Mouse (Mus musculus) c-Kit-negative CD71-positive TER-119-positive erythroid progenitor cells, embryonic 14.5 days (primary cell): Measurements from ENCODE around the gene Prkag1.
"Not testable (repeated sequence)": the region's sequence is repeated elsewhere in the genome, so short reads cannot be mapped to it uniquely, and the experiment has no call there.

Experiments used
- DNase-seq: peaks from one replicate; pipeline ENCODE4 v3.0.0-alpha.2; 2013; ENCODE audit warnings: low read depth, low spot score

The Prkag1 gene

DNA sequence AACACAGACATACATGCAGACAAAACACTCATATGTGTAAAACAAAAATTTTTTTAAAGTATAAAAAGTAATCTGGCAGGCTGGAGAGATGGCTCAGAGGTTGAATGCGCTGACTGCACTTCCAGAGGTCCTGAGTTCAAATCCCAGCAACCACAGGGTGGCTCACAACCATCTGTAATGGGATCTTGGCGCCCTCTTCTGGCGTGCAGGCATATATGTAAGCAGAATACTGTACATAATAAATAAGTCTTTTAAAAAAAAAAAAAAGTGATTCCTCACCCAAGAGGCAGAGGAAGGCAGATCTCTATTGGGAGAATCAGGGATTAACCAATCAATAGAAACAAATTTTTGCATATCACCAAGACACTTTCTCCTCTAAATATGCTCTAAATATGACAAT is 7.9 kb downstream of the Prkag1 start:
- no peak for DNase-seq

DNA sequence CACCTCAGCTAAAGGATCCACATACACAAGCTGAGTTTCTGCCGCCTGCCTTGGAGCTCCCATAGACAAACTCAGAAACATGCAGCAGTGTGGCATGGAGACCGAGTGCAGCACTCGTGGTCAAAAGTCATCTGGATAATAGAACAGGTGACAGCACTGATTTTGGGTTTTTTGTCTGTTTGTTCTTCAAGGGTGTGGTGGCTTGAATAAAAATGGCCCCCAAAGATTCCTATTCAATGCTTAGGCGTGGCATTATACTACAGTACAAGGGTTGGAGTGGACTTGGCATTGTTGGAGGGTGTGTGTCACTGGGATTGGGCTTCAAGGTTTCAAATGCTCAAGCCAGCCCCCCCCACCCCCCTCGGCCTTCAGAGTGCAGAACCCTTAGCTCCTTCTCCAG is 9.2 kb downstream of the Prkag1 start:
- no peak for DNase-seq

DNA sequence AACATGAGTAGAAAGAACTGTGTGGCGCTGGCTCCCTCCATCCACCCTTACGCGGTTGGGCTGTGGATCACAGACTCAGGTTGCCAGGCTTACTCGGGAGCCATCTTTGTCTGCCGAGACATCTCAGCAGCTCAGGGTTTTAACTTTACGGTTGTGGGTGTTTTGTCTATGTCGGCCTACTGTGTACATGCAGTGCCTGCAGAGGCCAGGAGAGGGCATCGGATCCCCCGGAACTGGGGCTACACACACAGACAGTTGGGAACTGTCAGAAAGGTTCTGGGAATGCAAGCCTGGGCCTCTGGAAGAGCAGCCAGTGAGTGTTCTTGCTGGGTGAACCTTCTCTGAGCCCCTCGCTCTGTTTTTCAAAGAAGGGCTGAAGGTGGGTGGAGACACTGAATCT is 9.9 kb downstream of the Prkag1 start:
- DNase-seq: no peak

DNA sequence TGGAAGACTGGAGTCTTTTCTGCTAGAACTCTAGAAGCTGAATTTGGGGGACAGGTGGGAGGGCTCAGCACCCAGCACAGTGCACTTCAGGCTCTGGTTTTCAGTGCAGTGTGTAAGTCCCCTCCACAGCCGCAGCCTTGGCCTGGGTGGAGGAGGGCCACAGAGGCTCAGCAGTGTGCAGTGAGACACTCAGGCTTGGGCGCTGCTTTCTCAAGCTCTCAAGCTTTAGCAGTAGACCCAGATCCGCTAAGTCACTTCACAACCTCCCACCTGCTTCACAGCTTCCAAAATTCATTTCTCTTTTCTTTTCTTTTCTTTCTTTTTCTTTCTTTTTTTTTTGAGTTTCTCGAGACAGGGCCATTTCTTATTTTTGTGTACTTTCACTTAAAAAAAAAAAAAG is 10.4 kb downstream of the Prkag1 start:
- no peak for DNase-seq

DNA sequence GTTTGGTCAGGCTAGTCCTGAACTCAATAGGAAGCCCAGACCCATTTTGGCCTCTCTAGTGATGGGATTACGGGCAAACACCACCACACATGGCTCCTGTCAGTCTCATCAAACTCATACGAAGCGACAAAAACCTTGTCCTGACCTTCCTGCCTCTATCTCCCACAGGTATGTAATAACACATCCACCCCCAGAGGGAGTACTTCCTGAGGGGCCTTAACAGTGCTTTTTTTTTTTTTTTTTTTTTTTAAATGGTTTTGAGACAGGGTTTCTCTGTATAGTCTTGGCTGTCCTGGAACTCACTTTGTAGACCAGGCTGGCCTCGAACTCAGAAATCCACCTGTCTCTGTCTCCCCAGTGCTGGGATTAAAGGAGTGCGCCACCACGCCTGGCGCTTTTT is 13.2 kb downstream of the Prkag1 start:
- no peak for DNase-seq

DNA sequence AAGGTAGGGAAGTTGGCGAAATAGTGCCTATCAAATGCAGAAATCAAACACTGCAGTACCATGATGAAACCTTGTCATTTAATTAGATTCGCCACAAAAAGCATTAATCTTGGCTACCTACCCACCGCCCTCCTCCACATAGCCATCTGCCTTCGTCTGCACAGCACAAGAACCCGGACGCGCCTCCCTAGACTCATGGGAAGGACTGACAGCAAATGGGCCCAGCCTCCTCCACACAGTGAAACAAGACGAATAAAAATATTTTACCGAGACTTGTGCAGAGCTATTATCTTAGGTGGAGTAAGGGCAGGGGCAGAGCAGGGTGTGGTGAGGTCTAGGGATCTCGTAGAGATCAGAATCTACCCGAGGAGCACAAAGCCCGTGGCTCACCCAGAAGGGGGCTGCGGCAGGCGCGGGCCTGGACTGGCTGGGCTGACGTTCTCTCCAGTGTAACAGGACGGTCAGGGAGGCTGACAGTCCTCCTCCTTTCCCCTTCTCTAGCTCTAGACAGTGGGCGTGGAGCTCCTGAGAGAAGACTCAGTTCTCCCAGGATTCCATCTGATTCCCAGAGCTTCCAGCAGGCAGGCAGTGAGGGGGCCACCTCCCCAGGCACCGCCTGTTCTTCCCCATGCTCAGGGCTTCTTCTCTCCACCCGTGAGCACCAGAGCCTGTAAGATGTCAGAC is 18.4 kb downstream of the Prkag1 start:
- DNase-seq: no peak

DNA sequence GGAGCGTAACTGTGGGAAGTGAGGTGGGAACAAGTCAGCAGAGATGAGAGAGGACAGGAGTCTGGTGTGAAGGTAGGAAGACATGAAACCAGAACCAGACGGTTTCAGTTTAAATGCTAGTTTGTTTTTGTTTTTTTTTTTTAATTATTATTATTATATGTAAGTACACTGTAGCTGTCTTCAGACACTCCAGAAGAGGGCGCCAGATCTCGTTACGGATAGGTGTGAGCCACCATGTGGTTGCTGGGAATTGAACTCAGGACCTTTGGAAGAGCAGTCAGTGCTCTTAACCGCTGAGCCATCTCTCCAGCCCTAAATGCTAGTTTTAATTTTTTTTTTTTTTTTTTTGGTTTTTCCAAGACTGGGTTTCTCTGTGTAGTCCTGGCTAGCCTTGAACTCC is 21.1 kb downstream of the Prkag1 start:
- DNase-seq: not testable (repeated sequence)

DNA sequence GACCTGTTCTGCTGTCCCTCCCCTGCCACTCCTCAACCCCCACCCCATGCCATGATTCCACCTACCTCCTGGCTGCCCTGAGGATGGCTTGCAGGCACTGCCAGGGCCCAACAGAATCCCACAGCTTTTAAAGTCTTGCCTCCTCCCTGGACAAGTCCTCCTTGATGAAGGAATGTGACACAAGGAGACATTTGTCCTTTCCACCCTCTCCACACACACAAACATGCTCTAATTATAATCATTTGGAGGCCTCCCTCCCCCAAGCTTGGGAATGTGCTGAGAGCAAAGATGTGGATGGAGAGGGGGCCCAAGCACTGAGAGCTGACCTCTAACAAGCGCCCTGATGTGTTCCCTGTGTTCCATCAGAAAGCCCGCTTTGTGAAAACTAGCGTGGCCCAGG is 21.9 kb downstream of the Prkag1 start, which contains the start of gene Ddn:
Gene Ddn (minus strand): TSS at position 101 of the 400 bp plus-strand sequence.
- no peak for DNase-seq

DNA sequence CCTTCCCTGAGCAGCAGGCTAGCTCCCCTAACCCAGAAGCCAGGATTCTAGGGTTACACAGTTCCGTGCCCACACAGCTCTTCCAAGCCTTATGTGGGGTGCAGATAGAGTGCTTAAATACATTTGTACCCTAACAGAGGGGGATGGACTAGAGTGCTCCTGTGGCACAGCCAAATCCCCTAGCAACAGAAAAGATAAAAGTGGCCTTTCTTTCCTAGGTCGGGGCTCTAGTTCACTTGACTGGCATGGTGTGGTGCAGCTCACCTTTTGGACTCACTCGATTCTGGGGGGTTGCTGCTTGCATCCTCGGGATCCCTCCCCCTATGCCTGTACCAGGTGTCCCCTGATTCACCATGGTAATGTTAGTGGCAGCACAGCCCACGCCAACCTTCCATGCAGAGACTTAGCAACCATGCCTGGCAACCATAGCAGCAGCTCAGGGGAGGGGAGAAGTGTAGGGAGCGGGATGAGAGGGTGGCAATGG is 22.6 kb downstream of the Prkag1 start:
- no peak for DNase-seq

DNA sequence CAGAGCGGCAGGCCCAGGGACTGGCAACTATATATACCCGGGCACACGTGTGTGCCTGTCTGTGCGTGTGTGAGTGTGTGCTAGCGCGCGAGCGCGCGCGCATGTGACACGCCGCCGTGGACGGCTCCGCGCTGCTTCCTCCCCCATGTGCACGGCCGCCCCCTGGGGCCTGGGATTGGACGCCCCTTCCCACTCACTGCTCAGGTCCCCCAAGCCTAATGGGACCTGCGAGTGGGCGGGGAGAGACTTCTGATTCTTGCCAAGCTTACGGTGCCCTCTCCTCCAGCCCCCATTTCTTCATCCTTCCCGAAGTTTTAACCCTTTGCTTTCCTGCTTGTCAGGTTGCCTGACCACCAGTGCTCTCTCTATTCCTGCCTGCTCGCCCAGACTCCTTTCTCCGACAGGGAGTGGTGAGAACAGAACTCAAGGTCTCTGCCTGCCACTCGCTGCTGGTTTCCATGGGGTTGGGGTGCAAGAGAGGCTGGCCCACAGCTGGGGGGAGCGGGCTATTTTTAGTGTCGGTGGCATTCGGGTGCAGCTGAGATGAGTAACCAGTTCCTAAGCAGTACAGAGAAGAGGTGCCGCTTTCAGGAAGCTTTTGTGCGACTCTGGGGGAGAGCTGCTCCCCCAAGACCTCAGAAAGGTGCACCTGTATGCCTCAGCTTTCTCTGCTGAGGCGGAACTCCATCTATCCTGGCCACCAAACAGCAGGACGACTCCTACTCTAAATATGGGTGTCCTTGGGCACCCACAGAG is 23.2 kb downstream of the Prkag1 start:
- no peak for DNase-seq

DNA sequence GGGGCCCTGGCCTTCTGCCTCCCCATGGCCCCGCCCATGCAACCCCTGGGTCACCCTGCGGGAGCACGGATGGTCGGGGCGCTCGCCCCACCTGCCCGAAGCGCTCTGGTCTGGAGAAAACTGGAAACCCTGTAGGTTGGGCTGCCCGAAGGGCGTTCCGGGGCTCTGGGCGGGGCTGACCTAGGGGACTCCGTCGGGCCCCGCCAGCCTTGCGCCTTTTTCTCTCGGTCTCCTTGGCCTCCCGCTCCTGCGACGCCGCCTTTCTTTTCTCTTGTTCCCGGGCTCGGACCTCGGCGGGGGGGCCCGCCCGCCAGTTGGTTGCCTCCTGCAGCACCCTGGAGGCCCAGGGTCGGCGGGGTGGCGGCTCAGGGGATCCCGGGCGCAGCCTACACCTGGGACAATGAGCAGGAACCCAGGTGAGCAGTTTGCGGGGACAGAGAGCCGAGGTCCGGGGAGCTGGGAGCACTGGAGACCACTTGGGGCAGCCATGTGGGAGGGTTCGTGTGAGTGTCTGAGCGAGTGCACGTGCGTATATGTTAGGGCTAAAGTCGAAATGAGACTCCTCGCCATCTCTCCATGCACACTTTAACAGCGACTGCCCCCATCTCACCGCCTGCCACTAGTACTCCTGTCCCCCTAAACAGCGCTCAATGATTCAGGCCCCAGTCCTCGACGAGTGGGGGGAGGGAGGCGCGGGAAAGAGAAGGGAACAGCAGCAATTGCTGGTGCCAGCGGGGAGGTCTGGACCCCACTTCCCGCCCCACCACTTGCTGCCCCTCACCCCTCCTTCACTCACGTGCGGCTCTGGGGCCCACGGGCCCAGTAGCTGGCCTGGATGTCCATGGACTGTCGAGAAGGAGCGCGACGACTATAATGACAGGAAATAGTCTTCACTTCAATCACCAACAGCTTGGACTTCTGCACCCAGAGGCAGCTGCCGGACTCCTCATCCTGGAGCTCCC is 24.2 kb downstream of the Prkag1 start:
- no peak for DNase-seq

DNA sequence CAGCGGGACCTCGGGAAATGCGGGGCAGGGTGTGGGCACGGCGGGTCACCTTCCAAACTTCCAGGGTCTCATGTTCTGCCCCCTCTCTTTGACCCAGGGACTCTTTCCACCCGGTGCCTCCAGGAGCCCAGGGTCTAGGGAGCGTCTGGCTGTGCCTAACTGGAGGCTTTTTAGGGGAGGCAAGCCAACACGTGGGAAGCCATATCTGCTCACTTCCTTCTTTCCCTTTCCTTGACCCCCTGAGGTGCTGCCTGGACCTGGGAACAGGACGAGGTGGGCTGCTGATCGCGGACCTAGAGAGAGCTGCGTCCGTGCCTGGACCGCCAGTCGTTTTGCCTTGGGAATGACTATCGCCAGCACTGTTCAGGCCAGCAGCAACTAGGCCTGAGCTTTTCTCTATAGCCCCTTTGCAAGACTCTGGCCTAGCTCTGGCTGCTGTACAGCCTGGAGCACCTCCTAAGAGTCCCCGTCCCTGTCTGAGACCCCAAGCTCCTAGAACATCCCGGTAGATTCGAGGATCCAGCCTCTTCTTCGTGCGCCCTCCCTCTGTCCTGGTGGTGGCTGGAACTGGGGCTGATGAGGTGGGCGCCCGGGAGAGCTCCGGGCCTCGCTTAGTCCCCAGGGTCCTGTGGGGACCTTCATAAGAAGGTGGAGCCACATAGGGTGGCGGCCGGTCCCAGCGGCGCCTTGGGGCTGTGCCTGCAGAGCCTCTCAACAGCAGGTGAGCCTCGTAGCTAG is 25.1 kb downstream of the Prkag1 start:
- no peak for DNase-seq

DNA sequence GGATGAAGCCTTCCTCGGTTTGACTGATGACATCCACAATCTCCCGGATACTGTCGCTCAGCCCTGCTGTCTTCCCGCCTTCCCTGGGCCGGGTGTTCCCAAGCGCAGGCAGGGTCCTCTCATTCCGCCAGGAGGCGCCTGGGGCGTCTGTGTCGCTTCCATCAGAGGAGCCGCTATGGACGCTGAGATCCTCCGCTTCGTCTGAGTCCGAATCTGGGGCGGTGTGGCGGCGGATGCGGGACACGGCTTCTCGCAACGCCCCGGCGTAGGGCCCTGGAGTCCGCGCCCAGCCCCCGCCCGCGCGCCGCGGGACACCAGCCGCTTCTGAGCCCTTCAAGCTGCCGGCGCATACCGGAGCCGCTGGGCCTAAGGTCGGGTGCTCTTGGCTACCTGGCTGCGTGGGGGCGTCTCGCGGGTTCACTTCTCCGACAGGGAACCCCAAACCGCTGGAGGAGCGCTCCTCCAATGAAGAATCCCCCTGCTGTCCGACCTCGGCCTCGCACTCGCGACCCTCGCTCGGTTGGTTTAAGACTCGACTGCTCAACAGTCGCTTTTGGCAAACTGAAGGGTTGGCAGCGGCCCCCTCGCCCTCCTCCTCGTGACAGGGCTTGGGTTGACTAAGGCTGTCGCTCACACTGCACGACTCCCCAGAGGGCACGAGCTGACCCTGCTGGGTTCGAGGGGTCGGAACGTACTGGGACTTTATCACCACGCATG is 25.8 kb downstream of the Prkag1 start:
- DNase-seq: no peak

DNA sequence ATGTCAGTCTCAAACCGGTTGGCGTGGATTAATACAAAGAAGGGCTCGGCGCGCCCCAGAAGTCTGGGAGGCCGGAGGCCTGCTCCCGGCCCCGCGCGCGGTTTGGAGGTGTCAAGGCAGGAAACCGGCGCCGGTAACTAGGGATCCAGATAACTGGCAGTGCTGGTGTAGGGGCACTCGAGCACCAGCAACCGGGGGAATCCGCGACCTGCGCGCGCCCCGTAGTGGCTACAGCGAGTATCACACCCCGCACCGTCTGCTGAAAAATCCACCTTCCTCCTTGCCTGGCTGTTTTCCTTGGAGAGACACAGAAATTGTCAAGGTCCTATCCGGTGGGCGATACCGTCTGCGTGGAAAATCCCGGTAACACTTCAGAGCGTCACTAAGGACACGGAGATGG is 27.3 kb downstream of the Prkag1 start:
- peak; percentile 24 for DNase-seq

DNA sequence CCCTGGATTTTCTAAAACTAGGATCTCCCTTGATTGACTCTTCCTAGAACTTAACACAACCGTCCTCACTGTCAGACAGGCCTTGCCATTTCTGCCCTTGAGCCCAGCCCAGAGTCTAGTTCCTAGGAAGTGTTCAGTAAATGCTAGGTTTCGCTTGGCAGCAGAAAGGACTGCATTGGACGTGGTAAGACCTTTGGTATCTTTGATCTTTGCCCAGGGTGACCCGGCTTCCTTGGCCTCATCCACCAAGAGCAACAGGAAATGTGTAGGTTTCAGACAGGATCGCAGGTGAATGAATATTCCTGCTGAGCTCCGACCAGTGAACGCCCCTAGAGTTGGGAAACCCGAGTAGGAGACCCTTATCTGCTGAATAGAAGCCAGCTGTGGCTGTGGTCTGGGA is 28.4 kb downstream of the Prkag1 start:
- DNase-seq: no peak

DNA sequence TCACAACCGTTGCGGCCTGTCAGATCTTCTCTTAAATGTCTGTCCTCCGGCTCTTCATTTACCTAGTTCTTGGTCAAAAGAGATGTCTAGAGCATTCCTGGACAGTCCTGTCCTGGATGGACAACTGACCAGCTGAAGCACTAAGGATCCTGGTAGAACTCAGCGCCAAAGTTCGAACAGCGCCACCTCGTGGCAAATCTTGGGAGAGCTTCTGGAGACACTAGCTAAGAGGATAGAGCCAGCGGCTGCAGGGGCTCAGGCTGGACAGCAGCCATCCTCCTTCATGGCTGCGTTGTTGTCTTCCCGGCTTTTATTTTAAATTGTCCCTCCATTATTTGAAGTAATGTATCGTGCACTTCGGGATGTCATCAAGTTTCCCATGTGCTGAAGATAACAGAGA is 31.9 kb downstream of the Prkag1 start:
- DNase-seq: peak; percentile 49

DNA sequence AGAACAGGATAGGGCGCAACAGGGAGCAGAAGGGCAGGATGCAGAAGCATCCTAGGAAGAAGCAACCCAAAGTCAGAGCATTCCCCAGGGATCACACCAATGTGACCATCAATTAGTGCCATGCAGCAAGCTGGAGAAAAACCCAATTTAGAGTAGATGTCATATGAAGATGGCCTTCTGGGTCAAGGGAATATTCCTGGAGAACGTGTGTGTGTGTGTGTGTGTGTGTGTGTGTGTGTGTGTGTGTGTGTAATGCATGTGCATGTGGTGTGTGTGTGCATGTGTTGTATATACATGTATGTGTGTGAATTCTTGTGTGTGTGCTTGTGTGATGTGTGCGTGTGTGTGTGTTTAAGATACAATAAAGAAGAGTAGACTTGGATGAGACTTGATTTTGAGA is 32.4 kb downstream of the Prkag1 start:
- no peak for DNase-seq

DNA sequence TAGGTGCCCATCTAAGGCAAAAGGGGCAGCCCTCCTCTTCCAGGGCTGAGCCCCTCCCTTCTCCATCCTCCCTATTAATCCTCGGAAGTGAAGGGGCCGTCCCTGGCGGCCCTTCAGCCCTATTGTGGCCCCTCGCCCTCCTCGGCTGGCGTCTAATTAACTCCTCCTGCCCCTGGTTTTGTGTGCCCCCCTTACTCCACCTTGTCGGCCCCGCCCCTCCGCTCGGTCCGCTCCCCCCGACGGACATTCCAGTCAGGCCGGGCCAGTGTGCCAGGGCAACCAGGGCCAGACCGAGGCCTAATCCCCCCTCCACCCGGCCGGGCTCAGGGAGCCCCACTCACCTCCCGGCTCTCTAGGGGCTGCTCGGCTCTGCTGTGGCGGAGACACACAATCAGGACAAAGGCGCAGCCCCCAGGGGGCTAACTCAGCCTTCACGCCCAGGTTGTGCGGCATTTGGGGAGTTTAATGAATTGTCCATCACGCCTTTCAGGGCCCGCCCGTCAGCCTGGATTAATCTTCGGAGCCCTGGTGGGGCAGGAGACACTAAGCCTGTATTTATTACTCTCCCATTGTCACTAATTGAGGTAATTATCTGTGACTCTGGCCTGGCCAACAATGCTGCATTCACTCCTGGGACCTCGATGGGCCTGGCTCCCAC is 33.4 kb downstream of the Prkag1 start:
- DNase-seq: no peak

DNA sequence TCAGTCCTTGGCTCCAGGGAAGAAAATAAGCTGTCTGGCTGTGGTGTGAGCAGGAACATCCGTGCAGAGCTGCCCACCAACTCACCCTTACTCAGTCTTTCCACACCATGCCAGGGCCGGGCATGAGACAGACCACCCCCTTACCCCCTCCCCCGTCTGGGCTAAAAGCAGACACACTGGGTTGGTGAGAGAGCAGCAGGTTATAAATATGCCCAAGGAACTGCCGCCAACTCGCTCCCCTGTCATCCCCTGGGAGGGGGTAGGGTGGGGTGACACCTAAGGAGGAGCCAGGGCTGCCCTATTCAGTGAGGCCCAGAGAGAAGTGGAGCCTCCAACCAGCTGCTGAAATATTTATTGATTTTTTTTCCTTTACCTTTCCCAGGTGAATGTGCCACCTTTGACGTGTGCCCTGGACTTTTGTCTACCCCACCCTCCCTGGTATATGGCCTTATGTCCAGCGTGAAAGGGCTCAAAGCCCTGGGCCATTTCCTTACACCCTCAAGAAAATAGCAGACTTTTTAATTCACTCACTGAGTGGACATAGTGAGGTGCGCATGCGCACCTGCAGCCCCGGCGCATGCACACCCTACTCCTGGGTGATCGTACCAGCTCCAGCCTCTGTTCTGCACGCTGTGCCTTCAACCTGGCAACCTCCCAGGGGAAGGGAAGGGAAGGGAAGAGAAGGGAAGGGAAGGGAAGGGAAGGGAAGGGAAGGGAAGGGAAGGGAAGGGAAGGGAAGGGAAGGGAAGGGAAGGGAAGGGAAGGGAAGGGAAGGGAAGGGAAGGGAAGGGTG is 34.3 kb downstream of the Prkag1 start:
- DNase-seq: no peak
